Mouse (Mus musculus) monocyte, adult 2 months (primary cell): ENCODE data around the gene Gp1ba.
A peak's percentile ranks its signal among the peaks of the same experiment; 100 is the strongest.

Experiments
- DNase-seq, 2 experiments: peaks; one replicate each; pipeline ENCODE4 v3.0.0; 2022; ENCODE audit warnings: low spot score in 2 of 2, low read depth in 1 of 2

The Gp1ba gene

GRCm38 (mm10) chr11:70652884-70653344, 14.0 kb downstream of the Gp1ba start:
- no peak for DNase-seq

GRCm38 (mm10) chr11:70653345-70654197, 14.6 kb downstream of the Gp1ba start:
- DNase-seq, result no peak

GRCm38 (mm10) chr11:70654198-70654922, 15.4 kb downstream of the Gp1ba start, which contains the start of gene Pfn1:
TSS of gene Pfn1 (minus strand) at chr11:70654644.
- DNase-seq, result no peak

- DNase-seq, result peak in 1 of 2 experiments; percentile 51
These were observed 16.1 kb downstream of the Gp1ba start for GRCm38 (mm10) chr11:70654923-70655570.

- peak in 1 of 2 experiments; percentile 34 for DNase-seq
These were observed 16.9 kb downstream of the Gp1ba start for GRCm38 (mm10) chr11:70655571-70656455.

- DNase-seq, result no peak
These were observed 17.6 kb downstream of the Gp1ba start for GRCm38 (mm10) chr11:70656456-70656927.

- DNase-seq, result no peak
These were observed 18.0 kb downstream of the Gp1ba start, which contains the start of gene Eno3 for GRCm38 (mm10) chr11:70656964-70657363. TSS of gene Eno3 (plus strand) at chr11:70657202.

- DNase-seq, result no peak
These were observed 18.7 kb downstream of the Gp1ba start for GRCm38 (mm10) chr11:70657573-70657972.

GRCm38 (mm10) chr11:70657991-70658390, 19.1 kb downstream of the Gp1ba start:
- DNase-seq, result no peak

- no peak for DNase-seq
These were observed 19.6 kb downstream of the Gp1ba start for GRCm38 (mm10) chr11:70658521-70658920.

GRCm38 (mm10) chr11:70658942-70659341, 20.0 kb downstream of the Gp1ba start:
- no peak for DNase-seq

- no peak for DNase-seq
These were observed 21.6 kb downstream of the Gp1ba start for GRCm38 (mm10) chr11:70660571-70660970.

GRCm38 (mm10) chr11:70663101-70663500, 24.2 kb downstream of the Gp1ba start:
- no peak for DNase-seq

GRCm38 (mm10) chr11:70663957-70664356, 25.0 kb downstream of the Gp1ba start:
- no peak for DNase-seq

GRCm38 (mm10) chr11:70664741-70665140, 25.8 kb downstream of the Gp1ba start:
- DNase-seq, result no peak

GRCm38 (mm10) chr11:70666687-70667086, 27.8 kb downstream of the Gp1ba start:
- DNase-seq, result no peak

- DNase-seq, result peak in 1 of 2 experiments; percentile 31
These were observed 28.6 kb downstream of the Gp1ba start for GRCm38 (mm10) chr11:70667271-70668150.

- no peak for DNase-seq
These were observed 29.4 kb downstream of the Gp1ba start for GRCm38 (mm10) chr11:70668335-70668770.
